Mouse (Mus musculus): Measurements from ENCODE around the gene Serpina6. TPM values are rescaled to one million over a fixed set of nuclear protein-coding genes. Genes with fewer than 3 reads are reported as not detected.
"Not testable (repeated sequence)": the region's sequence is repeated elsewhere in the genome, so short reads cannot be mapped to it uniquely, and the experiment has no call there.

The Serpina6 gene
- total RNA-seq (2017), result not detected in 3 replicates

DNA sequence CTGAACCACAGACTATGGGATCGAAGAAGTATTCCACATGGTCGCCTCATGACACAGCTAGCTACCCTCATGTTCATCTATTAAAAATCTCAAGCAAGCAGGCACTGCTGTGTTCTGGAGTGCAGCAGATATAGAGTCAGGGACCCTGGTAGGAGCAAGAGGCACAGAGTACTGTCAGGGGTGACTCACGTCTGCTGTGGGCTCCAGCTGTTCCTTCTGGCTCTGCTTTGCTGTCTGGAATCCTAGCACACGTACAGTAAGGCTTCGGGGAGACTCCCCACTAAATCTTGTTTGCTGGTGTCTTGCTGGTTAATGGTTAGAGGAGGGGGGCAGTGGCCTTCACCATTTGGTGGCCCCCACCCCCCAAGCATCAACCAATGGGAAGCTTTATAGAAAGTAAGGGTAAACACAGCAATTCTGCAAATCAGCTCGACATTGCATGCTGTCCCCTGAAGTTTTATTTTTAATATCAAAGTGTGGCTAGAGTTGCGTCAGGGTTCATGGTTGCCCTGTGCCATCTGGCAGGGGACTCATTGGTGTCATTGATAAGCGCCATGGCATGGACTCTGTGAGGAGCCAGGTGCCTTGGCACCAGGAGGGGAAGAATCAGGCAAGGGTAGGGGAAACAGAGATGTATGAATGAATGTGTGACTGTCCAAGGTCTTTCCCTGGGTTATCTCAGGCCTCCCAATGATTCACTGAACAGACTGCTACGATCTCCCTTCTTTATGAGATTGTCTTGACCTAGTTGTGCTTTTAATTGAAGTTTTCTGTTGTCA lies at the start of gene Serpina6:
Gene Serpina6, minus strand, starts transcription at position 365 of the 779 bp plus-strand sequence.
- no peak for ATAC-seq (replicated peaks; ENCODE audit: insufficient number of reproducible peaks, low FRiP score, low TSS enrichment, poor library complexity, severe bottlenecking)

DNA sequence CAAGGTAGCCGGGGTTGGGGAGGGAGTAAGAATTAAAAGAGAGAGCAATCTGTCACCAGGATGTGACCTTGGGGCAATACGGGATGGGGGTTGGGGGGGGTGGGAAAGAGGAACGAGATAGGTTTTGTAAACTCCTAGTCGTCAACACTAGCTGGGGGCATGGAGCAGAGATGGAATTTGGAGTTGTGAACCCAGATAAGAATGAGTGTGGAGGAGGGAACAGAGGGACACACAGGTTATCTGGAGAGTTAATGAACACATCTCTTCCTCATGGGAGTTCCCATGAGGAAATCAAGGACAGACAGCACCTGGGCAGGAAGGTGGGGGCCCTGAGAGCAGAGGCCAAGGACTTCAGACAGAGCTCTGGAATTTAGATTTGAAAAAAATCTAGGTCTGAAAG lies 49.1 kb upstream of the Serpina6 start:
- no peak for ATAC-seq (replicated peaks; ENCODE audit: insufficient number of reproducible peaks, low FRiP score, low TSS enrichment, poor library complexity, severe bottlenecking)

DNA sequence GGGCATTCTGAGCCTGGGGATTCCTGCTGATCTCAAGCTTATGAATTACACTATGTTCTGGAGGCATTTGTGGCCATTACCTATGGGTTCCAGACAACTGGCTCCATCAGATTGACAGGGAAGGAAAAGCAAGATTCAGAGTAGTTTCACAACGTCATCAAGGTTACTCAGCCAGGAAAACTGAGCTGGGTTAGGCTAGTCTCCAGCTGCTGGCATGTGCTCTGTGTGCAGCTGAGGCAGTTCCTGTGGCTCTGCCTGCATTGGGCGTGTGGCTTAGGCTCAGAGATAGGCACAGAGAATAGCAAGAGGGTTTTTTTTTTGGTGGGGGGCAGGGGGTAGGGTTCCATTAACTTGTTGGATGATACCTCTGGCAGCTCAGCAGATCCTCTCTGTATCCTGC lies 48.5 kb upstream of the Serpina6 start:
- no peak for ATAC-seq (replicated peaks; ENCODE audit: insufficient number of reproducible peaks, low FRiP score, low TSS enrichment, poor library complexity, severe bottlenecking)

DNA sequence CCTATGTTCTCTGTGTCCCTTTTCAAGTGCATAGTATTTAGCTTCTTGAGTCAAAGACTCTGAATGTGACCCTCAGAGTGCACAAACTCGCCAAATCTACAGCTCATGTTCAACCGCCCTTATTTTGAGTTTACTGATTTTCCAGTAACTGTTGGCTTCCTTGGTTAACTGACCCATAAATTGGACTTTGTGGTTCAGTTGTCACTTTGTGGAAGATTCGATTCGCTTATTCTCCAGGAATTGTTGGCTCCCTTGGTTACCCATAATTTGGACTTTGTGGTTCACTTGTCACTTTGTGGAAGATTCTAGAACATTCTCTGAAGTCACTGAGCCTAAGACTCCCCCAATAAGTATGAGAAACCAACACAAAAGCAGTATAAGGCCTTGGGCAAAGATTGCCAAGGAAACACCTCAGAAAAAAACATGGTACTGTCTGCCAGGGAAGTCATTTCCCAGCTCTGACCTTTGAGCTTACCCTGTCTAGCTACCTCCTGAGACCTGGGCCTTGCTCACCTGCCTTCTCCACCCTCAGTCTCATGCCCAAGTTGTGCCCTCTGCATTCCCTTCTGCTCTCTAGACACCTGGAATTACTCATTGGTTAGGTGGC lies 43.2 kb upstream of the Serpina6 start:
- ATAC-seq (replicated peaks; ENCODE audit: insufficient number of reproducible peaks, low FRiP score, low TSS enrichment, poor library complexity, severe bottlenecking), result no peak

DNA sequence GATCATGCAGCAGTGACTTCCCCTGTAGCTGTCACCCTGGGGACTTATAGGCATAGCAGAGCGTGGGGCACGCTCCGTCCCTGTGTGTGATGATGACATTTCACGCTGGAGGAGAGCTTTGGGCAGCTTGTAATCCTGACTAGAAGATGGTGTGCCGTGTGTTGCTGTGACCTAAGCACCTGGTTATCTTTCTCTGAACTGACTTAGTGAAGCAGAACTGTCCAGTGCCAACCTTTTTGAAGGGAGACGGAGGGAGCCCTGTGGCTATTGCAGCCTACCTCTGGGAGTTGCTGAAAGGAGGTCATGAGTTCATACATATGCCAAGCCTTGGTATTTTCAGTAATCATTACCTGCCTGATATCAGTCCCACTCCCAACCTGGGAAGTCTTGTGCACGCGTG lies 38.4 kb upstream of the Serpina6 start, which contains the start of gene Serpina1f:
Gene Serpina1f, minus strand, starts transcription at position 101 of the 400 bp plus-strand sequence.
- no peak for ATAC-seq (replicated peaks; ENCODE audit: insufficient number of reproducible peaks, low FRiP score, low TSS enrichment, poor library complexity, severe bottlenecking)

DNA sequence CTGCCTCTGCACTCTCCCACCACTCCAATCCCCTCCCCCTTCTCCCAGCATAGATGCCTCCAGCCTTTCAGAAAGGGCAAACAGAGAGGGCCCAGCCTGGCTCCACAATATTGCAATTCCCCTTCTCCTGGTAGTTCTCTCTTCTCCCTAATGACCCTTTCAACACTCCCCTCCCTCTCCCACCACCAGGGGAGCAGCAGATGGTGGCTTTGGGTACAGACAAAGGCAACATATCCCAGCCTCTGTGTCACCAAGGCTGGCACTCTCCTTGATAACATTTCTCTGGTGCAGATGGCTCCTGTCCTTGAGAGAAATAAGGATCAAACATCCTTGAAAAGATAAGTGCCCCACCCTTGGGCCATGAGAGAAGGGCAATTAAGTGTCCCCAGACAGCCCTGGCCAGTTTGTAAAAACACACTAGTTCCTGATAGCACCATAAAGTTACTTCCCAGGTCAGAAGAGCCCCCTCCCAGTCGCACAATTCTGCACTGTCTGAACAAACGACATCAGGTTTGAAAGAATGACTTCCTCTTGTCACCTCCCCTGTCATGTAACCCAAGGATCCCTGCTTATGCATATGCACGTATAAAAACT lies 31.3 kb upstream of the Serpina6 start:
- ATAC-seq (replicated peaks; ENCODE audit: insufficient number of reproducible peaks, low FRiP score, low TSS enrichment, poor library complexity, severe bottlenecking), result no peak

DNA sequence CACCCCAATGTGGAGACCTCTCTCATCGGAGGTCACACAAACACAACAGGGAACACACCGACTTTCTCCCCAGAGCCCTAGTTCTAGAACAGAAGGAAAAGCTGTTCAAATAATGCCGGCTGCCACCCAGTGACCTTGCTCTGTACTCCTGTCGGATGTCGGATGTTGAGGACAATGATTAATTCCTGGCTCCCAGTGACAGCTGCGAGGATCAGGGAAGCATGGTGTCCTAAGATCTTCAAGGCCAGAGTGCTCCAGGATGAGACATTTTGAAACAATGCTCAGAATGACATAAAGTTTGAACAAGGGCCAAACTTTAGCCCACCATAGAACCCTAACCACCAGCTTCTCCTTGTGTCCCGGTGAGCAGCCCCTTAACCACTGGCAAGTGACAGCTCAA lies 30.0 kb upstream of the Serpina6 start:
- ATAC-seq (replicated peaks; ENCODE audit: insufficient number of reproducible peaks, low FRiP score, low TSS enrichment, poor library complexity, severe bottlenecking), result no peak

DNA sequence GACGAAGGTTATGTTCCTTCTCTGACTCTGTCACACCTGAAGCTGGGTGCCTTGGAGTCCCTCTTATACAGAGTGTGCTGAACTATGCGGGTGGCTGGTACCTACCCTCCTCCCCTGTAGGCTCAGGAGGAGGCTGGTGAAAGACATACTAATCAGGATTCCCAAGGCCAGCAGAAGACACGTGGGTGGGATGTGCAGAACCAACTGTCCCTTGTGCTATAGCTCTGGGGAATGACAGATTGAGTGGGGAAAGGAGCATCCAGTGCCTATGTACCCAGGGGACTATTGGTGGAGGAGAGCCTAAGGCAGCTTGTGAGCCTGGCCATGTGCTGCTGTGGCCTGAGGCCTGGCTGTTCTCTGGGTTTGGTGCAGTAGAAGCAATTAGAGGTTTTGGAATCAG lies 29.0 kb upstream of the Serpina6 start:
- ATAC-seq (replicated peaks; ENCODE audit: insufficient number of reproducible peaks, low FRiP score, low TSS enrichment, poor library complexity, severe bottlenecking), result no peak

DNA sequence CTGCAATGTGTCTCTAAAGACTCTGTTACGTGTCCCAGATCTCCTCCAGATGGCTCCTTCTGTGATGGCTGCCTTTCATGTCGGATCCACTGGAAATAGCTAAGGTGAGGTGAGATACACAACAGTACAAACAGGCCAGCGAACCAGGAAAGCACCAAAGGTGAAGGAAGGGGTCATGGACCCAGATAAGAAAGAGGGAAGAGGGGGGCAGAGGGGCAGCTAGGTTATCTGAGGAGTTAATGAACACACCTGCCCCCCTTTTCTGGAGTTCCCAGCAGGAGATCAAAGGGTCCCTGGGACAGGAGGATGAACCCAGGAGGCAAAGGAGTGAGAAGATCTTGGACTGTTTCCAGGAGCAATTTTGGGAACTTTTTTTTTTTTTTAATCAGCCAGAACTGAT lies 28.4 kb upstream of the Serpina6 start:
- ATAC-seq (replicated peaks; ENCODE audit: insufficient number of reproducible peaks, low FRiP score, low TSS enrichment, poor library complexity, severe bottlenecking), result no peak

DNA sequence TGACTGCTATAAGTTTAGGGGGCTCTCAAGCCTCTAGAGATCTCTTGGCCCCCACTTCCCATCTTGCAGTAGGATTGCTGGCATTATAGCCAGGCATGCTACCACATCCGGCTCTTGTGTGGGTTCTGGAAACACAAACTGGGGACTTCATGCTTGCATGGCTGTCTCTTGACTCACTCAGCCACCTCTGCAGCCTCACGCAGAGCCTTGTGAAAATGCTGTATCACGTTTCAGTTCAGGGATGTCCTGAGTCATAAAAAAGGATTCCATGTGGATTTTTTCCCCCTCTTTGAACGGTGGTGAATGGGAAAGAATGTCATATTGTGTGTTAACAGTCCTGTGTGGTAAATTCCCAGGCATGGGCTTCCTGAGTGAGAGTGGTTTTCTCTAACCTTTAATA lies 26.8 kb upstream of the Serpina6 start:
- no peak for ATAC-seq (replicated peaks; ENCODE audit: insufficient number of reproducible peaks, low FRiP score, low TSS enrichment, poor library complexity, severe bottlenecking)

DNA sequence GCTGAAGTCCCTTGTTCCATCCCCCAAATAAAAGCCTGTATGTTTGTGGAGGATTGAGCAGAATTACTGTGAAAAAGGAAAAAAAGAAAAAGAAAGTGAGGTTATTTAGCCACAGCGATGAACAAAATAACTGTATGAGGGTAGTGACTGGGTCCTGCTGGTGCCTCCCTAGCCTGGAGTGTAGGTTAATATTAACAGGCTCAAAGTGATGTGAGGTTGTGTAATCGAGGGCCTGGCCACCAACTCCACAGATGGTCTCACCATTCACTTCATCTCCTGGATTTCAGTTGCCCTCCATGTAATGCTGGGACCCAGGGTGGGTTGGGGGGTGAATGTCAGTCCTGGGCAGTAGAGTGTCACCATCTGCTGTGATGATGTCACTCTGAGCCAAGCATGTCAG lies 24.7 kb upstream of the Serpina6 start:
- no peak for ATAC-seq (replicated peaks; ENCODE audit: insufficient number of reproducible peaks, low FRiP score, low TSS enrichment, poor library complexity, severe bottlenecking)

DNA sequence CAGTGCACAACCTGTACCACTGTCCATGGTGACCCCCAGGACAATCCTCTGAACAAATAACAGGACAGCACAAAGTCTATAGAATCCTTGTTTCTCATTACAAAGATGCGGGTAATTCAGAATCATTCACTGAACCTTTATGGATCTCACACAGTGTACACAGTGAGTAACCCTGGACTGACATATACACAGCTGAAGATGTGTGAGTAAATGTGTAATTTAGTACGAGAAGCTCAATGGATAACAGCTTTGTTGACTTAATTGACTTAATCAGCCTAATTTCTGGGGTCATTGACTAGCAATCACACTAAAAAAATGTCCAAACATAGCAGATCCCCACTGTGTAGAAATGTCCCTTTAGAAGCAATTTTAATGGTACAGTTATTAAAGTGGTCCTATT lies 24.2 kb upstream of the Serpina6 start:
- no peak for ATAC-seq (replicated peaks; ENCODE audit: insufficient number of reproducible peaks, low FRiP score, low TSS enrichment, poor library complexity, severe bottlenecking)

DNA sequence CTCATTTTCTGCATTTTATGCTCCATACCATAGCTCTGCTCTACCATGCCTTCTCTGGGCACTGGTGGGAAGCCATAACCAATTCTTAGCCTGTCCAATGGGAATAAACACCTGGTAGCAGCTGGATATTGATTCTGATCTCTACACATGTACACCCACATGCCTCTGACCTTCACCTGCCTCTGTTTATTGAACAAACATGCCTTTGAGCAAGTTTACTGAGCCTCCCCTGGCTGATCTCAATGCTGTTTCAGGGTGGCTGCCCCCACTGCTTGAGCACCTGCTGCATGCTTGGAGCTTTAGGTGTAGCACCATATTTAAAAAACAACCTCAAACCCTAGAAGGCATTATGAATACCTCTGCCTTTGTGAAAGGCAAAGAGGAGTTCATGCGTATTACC lies 22.8 kb upstream of the Serpina6 start:
- not testable (repeated sequence) for ATAC-seq (replicated peaks; ENCODE audit: insufficient number of reproducible peaks, low FRiP score, low TSS enrichment, poor library complexity, severe bottlenecking)

DNA sequence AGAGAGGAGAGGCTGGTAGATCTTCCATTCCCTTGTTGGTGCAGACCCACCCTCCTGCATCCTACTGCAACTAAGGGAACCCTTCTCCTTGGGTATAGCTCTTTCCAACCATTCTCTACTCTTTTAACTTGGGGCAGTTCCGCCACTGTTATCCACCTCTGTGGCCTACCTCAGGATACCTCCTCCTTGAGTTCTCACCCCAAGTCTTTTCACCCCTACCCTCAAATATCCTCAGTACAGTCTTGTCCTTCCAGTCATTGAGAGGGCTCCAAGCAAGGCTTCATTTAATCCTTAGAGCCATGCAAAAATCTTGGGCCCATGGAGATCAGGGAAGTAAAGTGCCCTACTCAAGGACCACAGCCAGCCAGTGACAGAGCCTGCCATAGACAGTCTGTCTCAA lies 19.0 kb upstream of the Serpina6 start, which contains the start of gene Serpina16:
Gene Serpina16, minus strand, starts transcription at position 101 of the 400 bp plus-strand sequence.
- no peak for ATAC-seq (replicated peaks; ENCODE audit: insufficient number of reproducible peaks, low FRiP score, low TSS enrichment, poor library complexity, severe bottlenecking)

DNA sequence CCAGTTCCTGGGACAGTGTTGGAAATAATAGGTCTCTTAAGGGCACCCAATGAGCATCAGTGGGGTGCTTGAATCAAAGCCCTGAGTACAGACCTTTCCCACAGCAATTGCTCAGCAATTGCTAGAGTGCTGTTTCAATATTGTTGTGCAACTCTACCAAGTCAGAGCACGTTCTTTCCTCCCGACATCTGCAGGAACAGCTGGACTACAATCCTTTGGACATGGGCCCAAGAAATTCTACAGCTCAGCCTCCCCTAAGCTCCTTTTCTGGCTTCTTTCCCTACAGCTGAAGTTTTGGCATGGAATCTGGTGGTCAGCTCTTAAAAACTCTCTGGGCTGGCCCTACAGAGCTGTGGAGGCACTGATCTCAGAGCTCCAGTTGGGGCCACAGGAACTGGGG lies 16.2 kb upstream of the Serpina6 start:
- no peak for ATAC-seq (replicated peaks; ENCODE audit: insufficient number of reproducible peaks, low FRiP score, low TSS enrichment, poor library complexity, severe bottlenecking)

DNA sequence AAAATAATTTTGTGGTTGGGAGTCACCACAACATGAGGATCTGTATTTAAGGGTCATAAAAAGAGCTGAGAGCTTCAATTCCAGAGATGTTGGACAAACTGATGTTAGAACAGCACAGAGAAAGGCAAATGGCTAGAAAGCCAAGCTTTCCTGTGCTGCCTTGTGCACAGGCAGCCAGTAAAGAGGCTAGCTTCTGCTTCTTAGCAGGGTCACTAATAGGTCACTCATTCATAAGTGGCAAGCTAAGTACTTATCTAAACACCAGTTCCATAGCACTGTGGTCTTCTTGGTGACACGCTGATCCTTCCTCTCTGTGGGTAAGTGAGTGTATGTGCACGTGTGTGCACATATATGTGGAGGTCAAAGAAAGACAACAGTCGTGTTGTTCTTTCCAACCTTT lies 14.5 kb upstream of the Serpina6 start:
- ATAC-seq (replicated peaks; ENCODE audit: insufficient number of reproducible peaks, low FRiP score, low TSS enrichment, poor library complexity, severe bottlenecking), result no peak

DNA sequence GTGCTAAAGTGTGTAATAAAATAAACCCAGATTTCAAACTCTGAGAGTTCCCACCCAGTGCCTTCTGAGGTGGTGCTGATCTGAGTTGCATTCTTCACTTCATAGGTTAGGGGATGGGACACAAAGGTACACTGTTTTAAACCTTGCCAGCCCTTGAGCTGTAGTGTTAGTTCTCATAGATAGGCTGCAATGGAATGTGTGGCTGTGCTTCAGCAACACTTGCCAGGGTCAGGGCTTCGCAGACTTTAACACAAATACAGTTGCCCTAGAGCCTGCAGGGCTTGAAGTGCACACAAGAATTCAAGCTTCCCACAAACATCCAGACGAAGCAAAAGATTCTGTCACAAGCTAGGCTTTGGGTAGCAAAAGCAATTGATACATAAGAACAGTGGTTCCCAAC lies 14.0 kb upstream of the Serpina6 start:
- no peak for ATAC-seq (replicated peaks; ENCODE audit: insufficient number of reproducible peaks, low FRiP score, low TSS enrichment, poor library complexity, severe bottlenecking)

DNA sequence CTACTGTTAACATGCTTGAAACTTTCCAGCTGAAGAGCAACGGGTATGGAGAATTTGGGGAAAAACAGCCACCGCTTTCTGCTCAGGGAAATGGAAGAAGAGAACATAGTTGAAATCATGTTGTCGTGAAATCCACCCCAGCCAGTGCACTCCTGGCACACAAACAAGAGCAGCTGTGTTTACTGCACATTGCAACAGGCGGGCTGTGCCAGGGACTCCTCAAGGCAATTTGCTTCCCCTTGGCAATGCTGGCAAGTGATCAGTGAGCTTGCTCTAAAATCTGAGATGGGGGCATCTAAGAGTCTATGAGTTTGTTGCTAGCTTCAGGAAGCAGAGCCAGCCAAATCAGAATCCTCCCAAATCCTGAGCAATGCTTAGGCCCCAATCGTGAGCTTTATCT lies 13.3 kb upstream of the Serpina6 start:
- ATAC-seq (replicated peaks; ENCODE audit: insufficient number of reproducible peaks, low FRiP score, low TSS enrichment, poor library complexity, severe bottlenecking), result no peak

DNA sequence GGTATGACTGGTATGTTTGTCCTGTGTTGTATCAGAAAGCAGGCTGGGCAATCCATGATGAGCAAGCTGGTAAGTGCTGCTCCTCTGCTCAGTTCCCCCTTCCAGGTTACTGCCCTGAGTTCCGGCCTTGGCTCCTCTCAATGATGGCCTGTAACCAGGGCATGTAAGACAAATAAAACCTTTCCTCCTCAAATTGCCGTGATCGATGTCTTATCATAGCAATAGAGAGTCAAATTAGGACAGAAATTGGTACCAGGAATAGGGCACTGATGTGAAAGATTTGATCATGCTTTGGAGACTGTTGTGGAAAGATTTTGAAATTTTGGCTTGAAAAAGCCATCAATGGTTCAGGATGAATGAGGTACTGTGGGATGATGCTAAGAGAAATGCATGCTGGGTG lies 8.3 kb upstream of the Serpina6 start:
- ATAC-seq (replicated peaks; ENCODE audit: insufficient number of reproducible peaks, low FRiP score, low TSS enrichment, poor library complexity, severe bottlenecking), result no peak

DNA sequence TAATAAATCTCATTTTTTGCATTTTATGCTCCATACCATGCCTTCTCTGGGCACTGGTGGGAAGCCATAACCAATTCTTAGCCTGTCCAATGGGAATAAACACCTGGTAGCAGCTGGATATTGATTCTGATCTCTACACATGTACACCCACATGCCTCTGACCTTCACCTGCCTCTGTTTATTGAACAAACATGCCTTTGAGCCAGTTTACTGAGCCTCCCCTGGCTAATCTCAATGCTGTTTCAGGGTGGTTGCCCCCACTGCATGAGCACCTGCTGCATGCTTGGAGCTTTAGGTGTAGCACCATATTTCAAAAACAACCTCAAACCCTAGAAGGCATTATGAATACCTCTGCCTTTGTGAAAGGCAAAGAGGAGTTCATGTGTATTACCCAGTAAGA lies 5.0 kb upstream of the Serpina6 start:
- not testable (repeated sequence) for ATAC-seq (replicated peaks; ENCODE audit: insufficient number of reproducible peaks, low FRiP score, low TSS enrichment, poor library complexity, severe bottlenecking)
